Mouse (Mus musculus): Measurements from ENCODE around the gene Slc12a6.

Gene Slc12a6

DNA sequence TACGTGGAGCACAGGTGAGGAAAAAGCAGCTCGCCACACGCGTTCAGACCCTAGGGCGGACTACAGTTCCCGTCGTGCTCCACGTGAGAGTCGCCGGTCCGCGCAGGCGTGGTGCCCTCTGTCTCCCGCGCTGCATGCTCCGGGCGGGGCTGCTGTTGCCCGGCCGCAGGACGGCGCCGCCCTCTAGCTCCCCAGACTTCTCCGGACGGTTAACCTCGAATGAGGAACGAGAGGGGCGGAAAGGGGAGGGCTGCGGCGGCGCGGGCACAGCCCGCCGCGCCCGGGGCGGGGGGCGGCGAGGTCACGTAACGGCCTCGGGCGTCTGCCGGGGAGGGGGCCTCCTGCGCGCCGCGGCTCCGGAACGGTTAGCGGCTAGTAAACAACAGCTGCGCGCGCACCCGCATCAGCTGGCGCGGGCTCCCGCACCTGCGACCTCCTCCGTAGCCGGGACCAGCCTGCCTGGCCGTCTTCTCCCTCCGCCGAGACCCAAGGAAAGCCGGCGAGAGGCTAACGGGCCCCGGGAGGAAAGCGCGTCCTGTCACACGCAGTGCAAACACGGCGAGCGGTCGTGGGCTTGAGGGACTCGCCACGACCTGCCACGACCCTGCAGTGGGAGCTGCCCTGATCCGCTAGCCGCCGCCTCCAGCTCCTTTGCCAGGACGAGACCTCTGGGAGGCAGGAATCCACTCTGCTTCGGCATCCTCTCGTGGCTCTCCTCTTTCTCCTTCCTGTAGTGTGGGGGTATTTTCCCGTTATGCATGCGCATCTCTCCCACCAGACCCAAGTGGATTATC lies at the start of gene Slc12a6:
TSS of gene Slc12a6 (plus strand) at position 378 of the 794 bp plus-strand sequence.
- peak; percentile 81 to 87 for DNase-seq (ENCODE audit: low spot score in 2 of 2)

DNA sequence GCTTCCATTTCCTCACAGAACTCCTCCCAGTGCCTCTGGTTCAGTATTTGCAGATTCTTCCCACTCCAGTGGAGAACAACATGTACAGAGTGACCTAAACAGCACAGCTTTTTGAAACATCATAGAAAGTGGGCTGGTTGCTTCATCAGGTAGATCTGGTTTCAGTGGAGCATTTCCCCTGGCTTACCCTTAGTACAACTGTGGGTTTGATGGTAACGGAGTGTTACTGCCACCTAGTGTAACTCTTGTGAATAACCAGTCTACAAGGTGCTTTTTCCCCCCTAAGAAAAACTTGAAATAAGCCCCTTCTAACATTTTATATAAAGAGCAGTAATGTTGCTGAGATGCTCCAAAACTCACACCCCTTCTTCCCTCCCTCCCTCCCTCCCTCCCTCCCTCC lies 49.6 kb upstream of the Slc12a6 start:
- DNase-seq (ENCODE audit: low spot score in 2 of 2), result no peak

DNA sequence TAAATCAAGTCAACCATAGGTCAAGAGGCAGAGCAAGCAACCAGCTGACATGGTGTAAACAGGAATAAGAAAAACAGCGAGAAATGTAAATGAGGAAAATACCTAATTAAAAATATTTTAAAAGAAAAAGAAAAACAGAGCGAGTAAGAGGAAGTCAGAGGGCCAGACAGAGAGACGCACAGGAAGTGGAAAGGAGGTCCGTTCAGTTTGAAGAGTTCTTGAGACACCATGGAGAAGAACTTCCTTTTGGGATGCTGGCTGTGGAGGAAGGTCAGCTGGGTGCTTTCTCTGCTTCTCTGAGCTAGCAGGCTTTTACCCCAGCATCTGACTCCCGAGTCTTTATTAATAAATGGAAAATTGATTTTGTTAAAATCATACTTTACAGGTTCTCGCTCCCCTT lies 48.0 kb upstream of the Slc12a6 start:
- DNase-seq (ENCODE audit: low spot score in 2 of 2), result no peak

DNA sequence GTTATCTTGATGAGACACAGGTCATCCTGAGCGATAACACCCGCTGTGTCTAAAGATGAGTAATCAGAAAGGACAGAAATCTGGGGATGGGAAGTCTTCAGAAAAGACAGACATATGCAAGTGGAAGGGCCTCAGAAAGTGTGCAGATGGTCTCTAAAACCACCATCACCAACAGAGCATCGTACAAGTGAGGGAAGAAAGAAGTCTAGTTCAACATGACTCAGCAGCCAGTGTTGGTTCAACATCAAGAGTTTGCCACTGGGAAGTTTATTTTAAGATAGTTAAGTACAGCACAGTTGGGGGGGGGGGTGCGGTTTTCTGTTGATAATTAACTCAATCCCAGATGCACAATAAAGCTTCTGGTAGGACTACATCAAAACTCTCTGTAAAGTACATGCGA lies 44.7 kb upstream of the Slc12a6 start:
- no peak for DNase-seq (ENCODE audit: low spot score in 2 of 2)

DNA sequence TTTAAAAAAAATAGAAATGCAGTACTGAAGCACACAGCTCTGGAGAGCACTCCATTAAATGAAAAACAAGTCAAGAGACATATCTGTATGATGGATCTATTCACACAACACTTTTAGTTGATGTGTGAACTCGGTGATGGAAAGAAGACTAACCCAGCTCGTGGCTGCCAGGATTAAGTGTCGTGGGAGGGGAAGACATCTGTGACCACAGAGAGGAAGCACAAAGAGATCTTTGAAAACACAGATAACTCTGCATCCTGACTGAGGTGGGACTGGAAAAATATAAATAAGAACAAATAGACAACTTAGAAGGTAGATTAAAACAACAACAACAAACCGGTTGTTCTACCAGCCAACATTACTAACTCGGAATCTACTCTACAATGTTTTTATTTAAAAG lies 43.0 kb upstream of the Slc12a6 start:
- DNase-seq (ENCODE audit: low spot score in 2 of 2), result no peak

DNA sequence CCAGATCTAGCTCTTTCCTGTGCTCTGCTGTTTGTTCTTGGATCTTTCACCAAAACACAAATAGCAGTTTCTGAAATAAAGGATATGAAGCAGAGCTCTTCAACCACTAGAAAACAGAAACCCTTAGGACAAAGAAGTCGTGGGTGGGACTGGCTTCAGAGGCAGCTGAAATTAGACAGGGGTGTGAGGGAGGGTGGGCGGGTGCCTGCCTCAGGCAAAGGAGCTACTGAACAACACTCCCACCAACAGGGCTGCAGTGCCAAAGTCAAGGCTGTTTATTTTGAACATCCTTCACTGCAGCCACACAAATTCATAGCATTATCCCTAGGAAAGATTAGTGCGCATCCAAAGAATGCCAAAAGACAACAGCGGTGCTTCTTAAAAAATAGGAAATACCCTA lies 41.3 kb upstream of the Slc12a6 start:
- no peak for DNase-seq (ENCODE audit: low spot score in 2 of 2)

DNA sequence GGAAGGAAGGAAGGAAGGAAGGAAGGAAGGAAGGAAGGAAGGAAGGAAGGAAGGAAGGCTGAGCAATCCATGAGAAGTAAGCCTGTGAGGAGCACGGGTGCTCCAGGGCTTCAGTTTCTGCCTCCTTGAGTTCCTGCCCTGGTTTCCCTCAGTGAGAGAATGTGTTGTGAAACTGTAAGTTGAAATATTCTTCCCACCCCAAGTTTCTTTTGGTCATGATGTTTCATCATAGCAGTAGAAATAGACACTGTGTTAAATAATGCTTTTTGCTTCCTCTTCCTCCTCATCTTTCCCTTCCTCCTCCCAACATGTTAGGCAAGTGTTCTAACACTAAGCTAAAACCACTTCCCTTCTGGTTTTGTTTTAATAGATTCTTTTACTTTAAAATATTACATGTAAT lies 33.0 kb upstream of the Slc12a6 start:
- DNase-seq (ENCODE audit: low spot score in 2 of 2), result no peak

DNA sequence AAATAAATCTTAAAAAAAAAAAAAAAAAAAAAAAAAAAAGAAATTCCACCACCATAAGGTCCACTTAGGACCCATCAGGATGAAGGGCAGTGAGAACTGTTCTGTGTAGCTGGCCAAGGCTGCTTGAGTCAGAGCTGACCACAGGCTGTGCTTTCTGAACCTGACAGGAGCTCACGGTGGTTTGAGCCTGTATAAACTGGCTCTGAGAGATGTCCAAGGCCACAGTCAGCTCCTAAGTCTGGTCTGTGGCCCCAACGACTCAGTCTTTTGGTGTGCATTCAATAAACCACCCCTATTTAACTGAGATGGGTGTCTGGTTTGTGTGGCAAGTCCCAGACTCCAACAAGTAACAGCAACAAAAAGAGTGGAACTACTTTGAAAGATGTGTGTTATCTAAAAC lies 29.0 kb upstream of the Slc12a6 start:
- DNase-seq (ENCODE audit: low spot score in 2 of 2), result no peak

DNA sequence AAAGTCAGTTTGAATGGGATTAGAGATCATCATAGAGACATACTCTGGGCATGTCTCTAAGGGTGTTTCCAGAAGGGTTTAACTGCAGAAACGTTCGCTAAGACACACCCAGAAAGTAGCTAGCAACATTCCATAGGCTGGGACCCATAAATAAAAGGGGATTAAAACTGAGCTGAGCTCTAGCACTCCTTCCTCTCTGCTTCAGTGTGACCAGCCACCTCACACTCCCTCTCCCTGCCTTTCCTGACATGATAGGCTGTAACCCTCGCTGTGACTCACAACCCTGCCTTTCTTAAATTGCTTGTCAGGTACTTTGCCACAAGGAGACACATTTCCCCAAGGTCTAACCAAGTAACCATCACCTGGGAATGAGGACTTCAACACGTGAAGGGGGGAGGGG lies 27.6 kb upstream of the Slc12a6 start:
- no peak for DNase-seq (ENCODE audit: low spot score in 2 of 2)

DNA sequence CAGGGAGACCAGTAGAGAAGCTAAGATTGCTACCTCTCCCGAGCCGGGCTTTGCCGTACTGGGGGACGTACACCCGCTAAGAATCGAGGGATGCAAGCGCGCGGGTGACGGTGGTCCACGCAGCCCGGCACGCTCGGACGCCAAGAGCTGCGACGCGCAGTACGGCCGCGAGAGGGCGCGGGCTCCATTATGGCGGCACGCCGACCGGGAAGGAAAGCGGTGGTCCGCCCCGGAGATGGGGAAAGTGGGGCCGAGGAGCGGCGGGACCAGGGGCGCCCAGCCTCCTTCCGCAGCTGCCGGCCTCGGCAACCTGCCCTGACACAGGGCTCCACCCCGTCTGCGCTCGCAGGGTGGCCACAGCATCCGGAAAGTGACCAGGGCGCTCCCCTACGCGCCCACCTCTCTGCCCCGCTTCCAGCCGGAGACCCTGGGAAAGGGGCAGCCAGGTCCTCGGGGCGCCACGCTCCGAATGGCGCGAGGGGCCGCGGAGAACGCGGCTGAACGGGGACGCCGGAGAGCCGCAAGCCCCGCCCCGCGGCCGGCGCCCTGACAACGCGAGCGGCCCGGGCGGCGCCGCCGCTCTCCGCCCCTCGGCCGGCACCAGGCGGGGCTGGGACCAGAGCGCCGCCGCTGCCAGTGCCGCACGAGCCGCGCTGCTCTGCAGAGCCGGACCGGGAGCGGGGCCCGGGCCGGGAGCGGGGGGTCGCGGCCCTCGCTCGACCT lies 26.3 kb upstream of the Slc12a6 start, which contains the start of gene Lpcat4:
TSS of gene Lpcat4 (plus strand) at position 257 of the 723 bp plus-strand sequence.
- peak; percentile 85 to 91 for DNase-seq (ENCODE audit: low spot score in 2 of 2)

DNA sequence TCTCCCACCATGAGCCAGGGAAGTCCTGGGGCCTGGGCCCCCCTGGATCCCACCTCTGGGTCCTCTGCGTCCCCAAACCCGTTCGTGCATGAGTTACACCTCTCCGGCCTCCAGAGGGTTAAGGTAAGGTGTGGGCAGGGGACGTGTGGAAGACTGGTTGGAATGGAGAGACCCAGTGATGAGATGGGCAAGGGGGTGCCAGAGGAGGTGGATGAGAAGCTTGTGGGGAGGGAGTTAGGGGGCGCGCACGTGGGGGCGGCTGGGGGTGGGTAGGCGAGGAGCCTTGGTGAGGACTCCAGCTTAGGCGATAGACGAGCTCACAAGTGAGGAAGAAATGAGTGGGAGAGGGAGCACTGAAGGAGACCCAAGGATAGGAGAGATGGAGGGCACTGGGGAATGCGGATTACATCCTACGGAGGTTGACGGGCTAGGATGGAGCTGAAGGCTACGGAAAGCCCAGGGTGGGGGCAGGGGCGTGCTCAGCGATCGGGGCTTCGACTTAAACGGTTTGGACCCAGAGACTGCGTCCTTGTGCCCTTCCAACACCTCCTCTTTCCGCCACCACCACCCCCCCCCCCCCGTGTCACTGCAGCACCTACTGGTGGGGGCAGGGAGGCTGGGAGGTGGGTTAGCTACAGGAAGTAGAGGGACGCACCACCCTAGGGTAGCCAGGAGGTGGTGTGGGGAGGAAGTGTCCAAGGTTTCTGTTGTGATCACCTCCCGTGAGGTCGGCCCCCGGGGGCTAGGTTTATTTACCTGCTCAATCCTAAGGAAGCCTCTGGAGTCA lies 25.5 kb upstream of the Slc12a6 start:
- DNase-seq (ENCODE audit: low spot score in 2 of 2), result no peak

DNA sequence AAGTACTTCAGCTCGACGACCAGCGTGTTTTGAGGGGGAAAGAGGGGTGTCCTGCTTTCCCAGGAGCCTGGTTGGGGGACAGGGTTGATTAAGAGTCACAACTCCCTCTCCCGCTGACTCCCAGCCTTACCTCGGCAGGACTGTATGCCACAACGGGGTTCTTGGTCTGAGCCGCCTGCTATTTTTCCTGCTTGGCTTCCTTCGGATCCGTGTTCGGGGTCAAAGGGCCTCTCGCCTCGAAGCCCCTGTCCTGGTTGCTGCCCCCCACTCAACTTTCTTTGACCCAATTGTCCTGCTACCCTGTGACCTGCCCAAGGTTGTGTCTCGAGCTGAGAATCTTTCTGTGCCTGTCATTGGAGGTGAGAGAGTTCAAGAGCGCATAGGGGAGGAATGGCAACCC lies 23.8 kb upstream of the Slc12a6 start:
- no peak for DNase-seq (ENCODE audit: low spot score in 2 of 2)

DNA sequence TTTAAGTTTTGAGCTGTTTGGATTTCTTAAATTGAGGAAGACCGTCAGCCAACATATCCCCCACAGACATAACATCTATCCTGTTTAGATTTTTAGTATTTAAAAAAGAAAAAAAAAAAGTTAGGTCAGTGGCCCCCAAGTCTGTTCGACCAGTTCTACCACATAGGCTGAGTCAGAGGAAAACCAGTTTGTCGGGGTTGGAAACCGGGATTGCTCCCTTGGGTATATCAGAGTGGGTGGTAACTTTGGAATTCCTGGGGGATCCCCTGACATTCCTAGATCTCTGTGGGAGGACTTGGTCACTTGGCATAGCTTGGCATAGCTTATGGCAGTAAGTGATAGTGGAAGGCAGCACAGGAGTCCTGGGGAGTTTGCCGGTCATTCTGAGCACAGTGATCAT lies 20.3 kb upstream of the Slc12a6 start:
- DNase-seq (ENCODE audit: low spot score in 2 of 2), result no peak

DNA sequence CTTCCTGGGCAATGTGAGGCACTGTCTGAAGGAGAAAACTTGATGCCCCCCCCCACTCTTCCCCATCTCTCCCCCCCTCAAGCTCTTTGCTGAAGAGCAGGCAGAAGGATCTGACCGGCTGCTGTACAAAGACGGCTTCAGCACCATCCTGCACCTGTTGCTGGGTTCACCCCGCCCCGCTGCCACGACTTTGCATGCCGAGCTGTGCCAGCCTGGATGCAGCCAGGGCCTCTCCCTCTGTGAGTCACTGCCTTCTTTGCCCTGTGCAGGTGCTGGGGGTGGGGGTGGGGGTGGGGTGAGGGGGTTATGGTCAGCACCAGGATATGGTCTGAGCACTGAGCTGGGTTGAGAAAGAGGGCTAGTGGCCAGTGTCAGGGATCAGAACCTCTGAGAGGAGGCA lies 19.4 kb upstream of the Slc12a6 start:
- no peak for DNase-seq (ENCODE audit: low spot score in 2 of 2)

DNA sequence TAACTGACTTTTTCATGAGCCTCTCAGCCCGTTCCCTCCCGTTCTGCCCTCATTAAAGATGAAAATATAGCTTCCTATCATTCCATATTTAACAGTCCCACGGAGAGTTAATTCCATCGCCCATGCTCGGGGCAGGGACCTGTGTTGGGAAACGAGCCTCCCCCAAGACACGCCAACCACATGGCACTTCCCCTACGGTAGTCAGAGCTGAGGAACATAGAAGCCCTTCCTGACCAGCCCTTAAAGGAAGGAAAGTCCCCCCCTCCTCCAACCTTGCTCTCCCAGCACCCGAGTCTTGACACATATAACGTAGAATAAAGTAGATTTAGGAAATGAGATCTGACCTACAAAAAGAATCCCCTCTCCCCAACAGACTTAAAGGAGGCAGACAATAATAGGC lies 18.3 kb upstream of the Slc12a6 start:
- no peak for DNase-seq (ENCODE audit: low spot score in 2 of 2)

DNA sequence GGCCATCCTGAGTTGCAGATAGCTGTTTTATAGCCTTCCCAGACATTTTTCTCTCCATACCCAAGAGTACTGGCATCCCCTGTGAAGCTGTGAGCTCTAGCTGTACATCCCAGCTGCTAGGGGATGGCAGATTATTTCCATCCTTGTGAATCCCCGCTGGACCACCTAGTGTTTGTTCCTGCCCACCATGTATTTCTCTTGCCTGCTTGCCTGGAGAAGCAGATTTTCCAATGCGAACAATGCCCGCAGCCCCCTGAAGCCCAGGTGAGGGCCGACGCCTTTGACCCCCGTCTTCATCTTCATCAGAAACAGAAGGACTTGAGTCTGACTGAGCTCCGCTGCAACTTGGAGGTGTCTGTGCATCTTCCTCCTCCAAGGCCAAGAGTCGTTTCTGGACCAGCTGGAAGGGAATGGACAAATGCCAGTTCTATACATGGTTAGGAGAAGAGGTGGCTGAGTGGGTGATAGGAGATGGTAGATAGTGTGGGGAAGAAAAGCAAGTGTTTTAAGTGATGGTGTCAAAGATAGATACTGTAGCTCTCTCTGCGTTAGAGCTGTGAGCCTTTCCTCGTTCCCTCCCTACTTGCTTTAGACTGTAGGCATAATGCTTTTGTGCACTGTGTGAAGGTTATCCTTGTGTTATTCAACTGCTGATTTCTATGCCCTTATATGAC lies 15.7 kb upstream of the Slc12a6 start:
- no peak for DNase-seq (ENCODE audit: low spot score in 2 of 2)

DNA sequence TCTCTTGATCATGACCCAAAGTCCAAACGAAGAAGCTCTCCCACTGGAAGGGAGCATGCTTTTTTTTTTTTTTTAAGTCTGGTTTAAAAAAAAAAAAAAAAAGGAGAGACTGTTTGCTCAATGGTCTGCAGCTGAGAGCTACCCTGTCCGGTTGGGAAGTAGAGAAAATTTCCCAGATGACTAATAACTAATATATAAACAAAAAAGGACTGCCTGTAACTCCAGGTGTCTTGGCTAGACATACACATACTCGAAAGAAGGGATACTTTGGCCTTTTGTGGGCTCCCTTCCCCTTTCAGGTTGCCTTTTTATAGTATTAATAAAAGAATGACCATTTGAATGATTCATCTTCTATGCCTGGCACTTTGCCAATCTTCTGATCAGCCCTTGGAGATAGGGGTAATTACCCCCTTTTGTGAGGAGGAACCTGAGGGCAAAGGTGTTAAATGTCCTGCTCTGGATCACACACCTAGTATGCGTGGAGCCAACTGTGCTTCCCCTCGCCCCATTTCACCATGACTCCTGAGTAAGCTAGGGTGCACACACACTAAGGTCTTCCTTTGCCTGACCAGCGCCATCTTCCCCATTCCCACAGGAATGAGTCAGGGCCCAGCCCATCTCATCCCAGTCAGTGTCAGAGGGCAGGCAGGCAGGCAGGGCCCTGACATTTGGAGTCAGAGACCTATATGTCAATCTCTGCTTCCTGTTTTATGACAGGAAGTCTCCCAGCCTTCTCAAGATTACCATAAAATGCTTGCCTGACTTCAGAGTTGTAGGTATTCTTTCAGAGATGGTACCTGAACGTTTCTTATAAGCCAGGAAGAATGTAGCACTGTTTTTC lies 10.7 kb upstream of the Slc12a6 start:
- DNase-seq (ENCODE audit: low spot score in 2 of 2), result no peak

DNA sequence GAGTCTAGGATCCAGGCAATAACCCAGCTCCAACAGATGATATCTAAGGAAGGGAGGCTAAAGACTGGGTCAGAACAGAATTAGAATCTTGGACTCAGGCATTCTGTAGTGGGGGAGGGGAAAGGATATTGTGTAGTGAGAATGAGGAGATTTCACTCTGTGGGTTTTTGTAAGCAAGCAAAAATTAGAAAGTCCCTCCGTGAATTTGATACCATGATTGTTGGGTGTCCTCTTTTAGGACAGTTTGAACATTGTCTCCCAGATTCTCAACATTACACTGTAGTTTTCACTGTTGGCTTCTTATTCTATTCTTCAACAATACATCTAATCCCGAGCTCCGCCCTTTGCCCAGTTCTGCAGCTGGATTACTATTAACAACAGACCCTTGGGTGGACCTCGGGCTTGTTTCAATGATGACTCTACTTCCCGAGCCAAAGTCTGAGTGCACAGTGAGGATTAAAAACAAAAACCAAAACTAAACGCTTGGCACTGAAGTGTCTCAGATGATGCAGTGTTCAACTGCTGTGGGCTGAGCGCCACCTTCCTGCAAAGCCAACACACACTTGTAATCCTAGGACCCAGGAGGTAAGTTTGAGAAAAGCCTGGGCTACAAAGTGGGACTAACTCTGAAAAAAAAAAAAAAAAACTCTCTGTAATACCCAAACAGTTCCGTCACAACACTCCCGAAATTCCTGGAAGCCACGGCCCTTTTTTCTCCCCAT lies 6.2 kb upstream of the Slc12a6 start, which contains the start of gene Nutm1:
TSS of gene Nutm1 (minus strand) at position 51 of the 722 bp plus-strand sequence.
- no peak for DNase-seq (ENCODE audit: low spot score in 2 of 2)

DNA sequence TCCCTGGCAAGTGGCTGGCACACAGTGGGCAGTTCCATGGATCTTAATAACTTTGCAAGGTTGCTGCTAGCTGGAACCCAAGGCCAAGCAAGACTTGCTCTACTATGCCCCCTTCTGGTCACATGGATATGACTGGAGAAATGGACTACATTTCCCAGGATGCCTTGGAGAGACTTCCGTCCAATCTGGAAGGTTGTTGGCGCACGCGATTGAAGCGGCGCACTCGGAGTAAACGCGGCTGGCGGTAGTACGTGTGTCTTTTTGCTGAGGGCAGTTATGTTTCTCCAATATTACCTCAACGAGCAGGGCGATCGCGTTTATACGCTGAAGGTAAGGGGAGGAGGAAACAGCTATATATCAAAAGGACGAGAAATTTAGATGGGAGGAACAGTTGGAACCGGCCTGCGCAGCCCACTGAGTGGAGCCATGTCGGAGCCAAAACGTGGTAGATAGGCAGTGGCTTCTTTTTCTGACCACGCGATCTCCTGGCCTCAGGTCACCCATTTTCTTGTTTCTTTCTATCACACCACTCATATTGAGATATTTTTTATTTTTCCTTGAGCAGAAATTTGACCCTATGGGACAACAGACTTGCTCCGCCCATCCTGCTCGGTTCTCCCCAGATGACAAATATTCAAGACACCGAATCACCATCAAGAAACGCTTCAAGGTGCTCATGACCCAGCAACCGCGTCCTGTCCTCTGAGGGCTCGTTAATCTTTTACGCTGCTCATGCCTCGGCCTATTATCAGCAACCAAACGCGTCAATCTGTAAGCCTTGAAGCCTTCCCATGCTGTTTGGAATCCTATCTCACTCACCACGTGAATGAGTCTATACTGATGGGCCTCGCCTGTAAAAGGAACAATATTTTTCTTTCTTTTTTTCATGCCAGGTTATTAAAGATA lies 3.6 kb upstream of the Slc12a6 start, which contains the start of gene Nop10:
TSS of gene Nop10 (plus strand) at position 179 of the 906 bp plus-strand sequence.
- peak; percentile 73 to 87 for DNase-seq (ENCODE audit: low spot score in 2 of 2)
